Comparison of ENCODE assay signal across 28 mouse cellular contexts in genomic region chr10:124208317-124208716, GRCm38 (mm10).
DNase-seq lines count a peak whose midpoint lies in the region; ATAC-seq and TF ChIP-seq lines count a peak whose summit lies in the region.
"Had no signal": no experiment of that assay in that cellular context is flagged by ENCODE, and none has a peak within 500 bp of the region (broad histone marks: within the 10 kb centered on the region; RNA-seq: fewer than 3 reads in every experiment).

No protein-coding gene starts in this region.

- intact Hi-C loops in left cerebral cortex, postnatal 14 days (cut with DNase I) = no loop called here

- peak; percentile 99 for ATAC-seq in frontal cortex, adult (ENCODE audit: low TSS enrichment)
- no peak for ATAC-seq in midbrain, postnatal 0 days (ENCODE audit: low FRiP score)
- ATAC-seq in midbrain, embryonic 16.5 days = no peak
- ATAC-seq: intestine, embryonic 15.5 days had no signal

- WGBS in midbrain, postnatal 0 days = 93% methylated on average over 2 of the region's 2 CpGs
- 92% methylated on average over 2 of the region's 2 CpGs for WGBS in midbrain, embryonic 16.5 days

- no peaks in the 10 kb centered on the region for H3K36me3 ChIP-seq in midbrain, postnatal 0 days (ENCODE audit: insufficient read depth, low read length)
- H3K36me3 ChIP-seq in midbrain, embryonic 16.5 days (ENCODE audit: control insufficient read depth, insufficient read depth, low read length) = no peaks in the 10 kb centered on the region
- H3K36me3 ChIP-seq: embryonic facial prominence, embryonic 12.5 days; heart, embryonic 12.5 days; hindbrain, embryonic 13.5 days; intestine, embryonic 15.5 days; lung, embryonic 15.5 days; midbrain, embryonic 10.5 days had no signal

- no peak for TF ChIP-seq CTCF in midbrain, postnatal 0 days (IDR thresholded peaks at IDR 0.05)

- no peaks in the 10 kb centered on the region for H3K27me3 ChIP-seq in midbrain, postnatal 0 days (ENCODE audit: insufficient read depth, low read length)
- H3K27me3 ChIP-seq in midbrain, embryonic 16.5 days (ENCODE audit: control insufficient read depth, insufficient read depth, low read depth, low read length) = no peaks in the 10 kb centered on the region
- H3K27me3 ChIP-seq: CH12.LX; embryonic facial prominence, embryonic 12.5 days; heart, embryonic 12.5 days; hindbrain, embryonic 13.5 days; intestine, embryonic 15.5 days; lung, embryonic 15.5 days had no signal

- H3K27ac ChIP-seq in midbrain, postnatal 0 days (ENCODE audit: low read depth, low read length) = no peak overlapping the region
- H3K27ac ChIP-seq in midbrain, embryonic 16.5 days (ENCODE audit: low read length) = no peak overlapping the region
- H3K27ac ChIP-seq: embryonic facial prominence, embryonic 12.5 days; gastrocnemius, adult 2 months; hindbrain, embryonic 13.5 days; intestine, embryonic 15.5 days; liver, embryonic 14.5 days; lung, embryonic 15.5 days; macrophage; midbrain, embryonic 10.5 days; stomach, postnatal 0 days had no signal

- no peak overlapping the region for H3K4me3 ChIP-seq in midbrain, postnatal 0 days (ENCODE audit: low read depth, low read length)
- no peak overlapping the region for H3K4me3 ChIP-seq in midbrain, embryonic 16.5 days (ENCODE audit: low read depth, low read length)
- H3K4me3 ChIP-seq: embryonic facial prominence, embryonic 12.5 days; erythroblast, embryonic 14.5 days; gastrocnemius, adult 2 months; heart, embryonic 12.5 days; hindbrain, embryonic 13.5 days; intestine, embryonic 15.5 days; lung, embryonic 15.5 days; midbrain, embryonic 10.5 days had no signal

- H3K9ac ChIP-seq in midbrain, postnatal 0 days (replicated peaks; ENCODE audit: low read length, poor library complexity, severe bottlenecking) = no peak overlapping the region
- H3K9ac ChIP-seq in midbrain, embryonic 16.5 days (ENCODE audit: low read depth, low read length) = no peak overlapping the region
- H3K9ac ChIP-seq: embryonic facial prominence, embryonic 12.5 days; heart, embryonic 12.5 days; hindbrain, embryonic 13.5 days; intestine, embryonic 15.5 days; liver, embryonic 14.5 days; lung, embryonic 15.5 days had no signal

- no peaks in the 10 kb centered on the region for H3K4me1 ChIP-seq in midbrain, postnatal 0 days (ENCODE audit: insufficient read depth, low read length)
- no peaks in the 10 kb centered on the region for H3K4me1 ChIP-seq in midbrain, embryonic 16.5 days (ENCODE audit: control insufficient read depth, insufficient read depth, low read length)
- H3K4me1 ChIP-seq: embryonic facial prominence, embryonic 12.5 days; heart, embryonic 12.5 days; hindbrain, embryonic 13.5 days; intestine, embryonic 15.5 days; lung, embryonic 15.5 days; midbrain, embryonic 10.5 days had no signal

- H3K9me3 ChIP-seq in midbrain, postnatal 0 days (ENCODE audit: low read length) = no peaks in the 10 kb centered on the region
- no peaks in the 10 kb centered on the region for H3K9me3 ChIP-seq in midbrain, embryonic 16.5 days (replicated peaks; ENCODE audit: control insufficient read depth, low read length, poor library complexity, severe bottlenecking)
- H3K9me3 ChIP-seq: embryonic facial prominence, embryonic 12.5 days; heart, embryonic 12.5 days; hindbrain, embryonic 13.5 days; intestine, embryonic 15.5 days; lung, embryonic 15.5 days; midbrain, embryonic 10.5 days had no signal

- no peak for DNase-seq in frontal cortex, postnatal 14 days (ENCODE audit: low spot score in 2 of 2)
- peak; percentile 21 for DNase-seq in midbrain, postnatal 0 days (ENCODE audit: low spot score)
- peak; percentile 41 to 79 for DNase-seq in left cerebral cortex, postnatal 14 days (ENCODE audit: low spot score in 2 of 2)
- peak; percentile 4 for DNase-seq in right cerebral cortex, postnatal 4 days
- DNase-seq in gastrocnemius, postnatal 25 days = no peak
- DNase-seq in cerebellum, adult 9-10 months = no peak
- DNase-seq: adrenal gland, postnatal 25 days; cerebellum, adult 8-10 months; gastrocnemius, adult 2 months; heart, adult 11 months; heart, postnatal 14 days; kidney, adult 9 months; kidney, postnatal 36 days; layer of hippocampus, postnatal 36 days; thymus, postnatal 14 days had no signal

- no peak overlapping the region for H3K4me2 ChIP-seq in midbrain, postnatal 0 days (ENCODE audit: low read depth, low read length, poor library complexity, severe bottlenecking)
- H3K4me2 ChIP-seq in midbrain, embryonic 16.5 days (ENCODE audit: low read length) = no peak overlapping the region
- H3K4me2 ChIP-seq: embryonic facial prominence, embryonic 12.5 days; heart, embryonic 12.5 days; hindbrain, embryonic 13.5 days; intestine, embryonic 15.5 days; lung, embryonic 15.5 days had no signal

Comparison
In these comparisons a context has a peak if more than half of its experiments do, and no peak if none do; other contexts are left out.
1. DNase-seq: peak in midbrain, postnatal 0 days (single experiment), left cerebral cortex, postnatal 14 days (2 of 2) and right cerebral cortex, postnatal 4 days (single experiment); none in frontal cortex, postnatal 14 days (0 of 2), gastrocnemius, postnatal 25 days (single experiment) and cerebellum, adult 9-10 months (single experiment).